15 mouse cellular contexts compared by ENCODE assay signal in the genomic region with DNA sequence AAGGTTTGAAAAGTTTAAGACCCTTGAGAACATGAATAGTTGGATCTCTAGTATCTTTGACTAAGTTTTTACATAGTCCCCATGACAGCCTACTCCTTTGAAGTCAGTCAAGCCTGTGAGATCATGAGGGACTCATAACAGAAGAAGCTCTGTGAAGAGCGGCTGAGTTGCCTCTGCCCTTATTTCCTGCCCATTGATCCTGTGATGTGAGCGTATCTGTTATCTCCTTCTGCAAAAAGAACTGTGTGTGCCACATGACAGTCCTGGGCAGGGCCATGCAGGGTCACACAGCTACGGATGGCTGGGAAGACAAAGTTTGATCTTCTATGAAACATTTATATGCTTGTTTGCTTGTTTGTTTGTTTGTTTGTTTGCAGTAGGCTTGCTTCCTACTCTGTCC. TPM values are rescaled to one million over a fixed set of nuclear protein-coding genes. Genes with fewer than 3 reads are reported as not detected.
DNase-seq lines count a peak whose midpoint lies in the region; ATAC-seq lines count a peak whose summit lies in the region.
"Had no signal": no experiment of that assay in that cellular context is flagged by ENCODE, and none has a peak within 500 bp of the region (broad histone marks: within the 10 kb centered on the region; RNA-seq: fewer than 3 reads in every experiment).

No protein-coding gene starts in this region.

- H3K4me2 ChIP-seq in forebrain, embryonic 11.5 days (ENCODE audit: low read depth, low read length, severe bottlenecking) = no peak overlapping the region
- no peak overlapping the region for H3K4me2 ChIP-seq in forebrain, embryonic 13.5 days
- no peak overlapping the region for H3K4me2 ChIP-seq in liver, embryonic 13.5 days
- H3K4me2 ChIP-seq: heart, embryonic 13.5 days had no signal

- peaks cover 2% of the 10 kb centered on the region; the same call in 1 of the 2 replicates for H3K27me3 ChIP-seq in forebrain, embryonic 11.5 days (ENCODE audit: control insufficient read depth, insufficient read depth, low read length)
- H3K27me3 ChIP-seq in forebrain, embryonic 13.5 days = 0 out of 2 replicates have a peak, but pooled peaks cover 2% of the 10 kb centered on the region
- 0 out of 2 replicates have a peak, but pooled peaks cover 5% of the 10 kb centered on the region for H3K27me3 ChIP-seq in liver, embryonic 13.5 days
- H3K27me3 ChIP-seq: limb, embryonic 12.5 days; Patski had no signal

- peaks cover 2% of the 10 kb centered on the region; the same call in 1 of the 2 replicates for H3K4me1 ChIP-seq in forebrain, embryonic 11.5 days (replicated peaks; ENCODE audit: control insufficient read depth, insufficient read depth, low read length)
- H3K4me1 ChIP-seq in forebrain, embryonic 13.5 days = peaks cover 21% of the 10 kb centered on the region
- H3K4me1 ChIP-seq in liver, embryonic 13.5 days (replicated peaks) = peaks cover 23% of the 10 kb centered on the region

- H3K27ac ChIP-seq in forebrain, embryonic 11.5 days (ENCODE audit: low read depth, low read length) = no peak overlapping the region
- no peak overlapping the region for H3K27ac ChIP-seq in forebrain, embryonic 13.5 days
- H3K27ac ChIP-seq in liver, embryonic 13.5 days = no peak overlapping the region
- H3K27ac ChIP-seq: heart, embryonic 13.5 days had no signal

- H3K4me3 ChIP-seq in forebrain, embryonic 11.5 days (ENCODE audit: low read depth, low read length) = no peak overlapping the region
- H3K4me3 ChIP-seq in forebrain, embryonic 13.5 days = no peak overlapping the region
- H3K4me3 ChIP-seq in liver, embryonic 13.5 days (replicated peaks) = no peak overlapping the region
- H3K4me3 ChIP-seq: heart, embryonic 13.5 days; limb, embryonic 12.5 days had no signal

- ATAC-seq in forebrain, embryonic 11.5 days (replicated peaks; ENCODE audit: low FRiP score) = 0 out of 2 replicates have a peak, but pooled peaks have one; percentile 9
- no peak for ATAC-seq in forebrain, embryonic 13.5 days
- ATAC-seq in liver, embryonic 13.5 days (ENCODE audit: low read depth) = peak; percentile 52
- ATAC-seq: Patski had no signal

- WGBS in forebrain, embryonic 11.5 days = 32% methylated on average over 3 of the region's 3 CpGs
- WGBS in forebrain, embryonic 13.5 days = 45% methylated on average over 3 of the region's 3 CpGs
- 6% methylated on average over 3 of the region's 3 CpGs for WGBS in liver, embryonic 13.5 days (ENCODE audit: insufficient replicate concordance)

- no peaks in the 10 kb centered on the region for H3K36me3 ChIP-seq in forebrain, embryonic 11.5 days (ENCODE audit: control insufficient read depth, insufficient read depth, low read length)
- H3K36me3 ChIP-seq in forebrain, embryonic 13.5 days (ENCODE audit: poor library complexity, severe bottlenecking) = no peaks in the 10 kb centered on the region
- no peaks in the 10 kb centered on the region for H3K36me3 ChIP-seq in liver, embryonic 13.5 days
- H3K36me3 ChIP-seq: heart, embryonic 13.5 days; limb, embryonic 12.5 days had no signal

- no peak for DNase-seq in forebrain, embryonic 11.5 days (ENCODE audit: low spot score)
- DNase-seq in retina, postnatal 1 day = peak; percentile 30
- no peak for DNase-seq in retina, embryonic 14.5 days (ENCODE audit: low spot score)
- no peak for DNase-seq in liver, embryonic 13.5 days
- DNase-seq in cerebellum, adult 8-10 months = no peak
- DNase-seq in layer of hippocampus, postnatal 25 days (ENCODE audit: extremely low spot score in 1 of 2, low spot score in 1 of 2) = no peak
- DNase-seq in Muller cell, postnatal 12 days (ENCODE audit: inconsistent ontology term) = no peak
- DNase-seq: adrenal gland, postnatal 10 days; cerebellum, adult 11-12 months; kidney, adult 11 months; lung, postnatal 14 days had no signal

- no peak overlapping the region for H3K9ac ChIP-seq in forebrain, embryonic 11.5 days (ENCODE audit: low read length)
- no peak overlapping the region for H3K9ac ChIP-seq in forebrain, embryonic 13.5 days
- no peak overlapping the region for H3K9ac ChIP-seq in liver, embryonic 13.5 days
- H3K9ac ChIP-seq: heart, embryonic 13.5 days; limb, embryonic 12.5 days had no signal

- no peaks in the 10 kb centered on the region for H3K9me3 ChIP-seq in forebrain, embryonic 11.5 days (ENCODE audit: control insufficient read depth, low read length)
- no peaks in the 10 kb centered on the region for H3K9me3 ChIP-seq in forebrain, embryonic 13.5 days (replicated peaks)
- H3K9me3 ChIP-seq in liver, embryonic 13.5 days (replicated peaks) = no peaks in the 10 kb centered on the region
- H3K9me3 ChIP-seq: heart, embryonic 13.5 days; limb, embryonic 12.5 days had no signal

RNA-seq across cellular contexts. Expression of gene Krr1, which starts 48.3 kb away (rescaled TPM):
- 63.3 and 70.7 TPM in 2 replicates for polyA plus RNA-seq in forebrain, embryonic 11.5 days (2014; fragmentation: Nextera tagmentation; extraction: Ambion mirVana)
- 51.4 and 54.7 TPM in 2 replicates for polyA plus RNA-seq in forebrain, embryonic 13.5 days (2015; fragmentation: Nextera tagmentation; extraction: Ambion mirVana)
- polyA plus RNA-seq in liver, embryonic 13.5 days (2015; fragmentation: Nextera tagmentation; extraction: Ambion mirVana) = 27.5 and 37.6 TPM in 2 replicates
- total RNA-seq in layer of hippocampus, postnatal 25 days (2021) = 10 to 100 TPM; 38.1 to 38.6 TPM
